11 mouse cellular contexts compared by ENCODE assay signal in the genomic region with DNA sequence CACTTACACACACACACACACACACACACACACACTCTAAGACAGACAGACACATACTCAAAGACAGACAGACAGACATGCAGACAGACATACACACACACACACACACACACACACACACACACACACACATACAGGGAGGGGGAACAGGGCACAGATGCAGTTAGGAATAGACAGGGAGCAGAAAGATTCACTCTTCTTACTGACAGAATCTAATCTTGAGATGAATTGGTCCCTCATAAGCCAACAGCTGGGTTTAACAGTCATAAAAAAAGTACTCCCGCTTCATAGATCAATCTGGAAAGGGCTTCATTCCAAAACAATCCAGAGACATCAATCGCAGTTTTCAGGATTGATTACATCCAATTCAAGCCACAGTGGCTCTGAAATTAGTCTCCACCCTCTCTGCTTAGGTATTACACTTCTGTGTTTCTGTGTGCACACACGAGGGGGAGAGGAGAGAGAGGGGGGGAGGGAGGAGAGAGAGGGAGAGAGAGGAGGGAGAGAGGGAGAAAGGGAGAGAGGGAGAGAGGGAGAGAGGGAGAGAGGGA.
DNase-seq lines count a peak whose midpoint lies in the region; ATAC-seq and TF ChIP-seq lines count a peak whose summit lies in the region.
"Had no signal": no experiment of that assay in that cellular context is flagged by ENCODE, and none has a peak within 500 bp of the region (broad histone marks: within the 10 kb centered on the region; RNA-seq: fewer than 3 reads in every experiment).

No protein-coding gene starts in this region.

- no peak overlapping the region for H3K27ac ChIP-seq in kidney, embryonic 15.5 days
- peak overlapping the region; percentile 16; the same call in 1 of the 2 replicates for H3K27ac ChIP-seq in forebrain, embryonic 16.5 days (ENCODE audit: low read length)
- no peak overlapping the region for H3K27ac ChIP-seq in kidney, postnatal 0 days
- peak overlapping the region; percentile 76 for H3K27ac ChIP-seq in neural tube, embryonic 14.5 days (ENCODE audit: low read depth, low read length)
- H3K27ac ChIP-seq: liver, embryonic 14.5 days had no signal

- no peak overlapping the region for H3K4me3 ChIP-seq in kidney, embryonic 15.5 days (replicated peaks)
- H3K4me3 ChIP-seq in forebrain, embryonic 16.5 days (replicated peaks; ENCODE audit: low read length) = no peak overlapping the region
- no peak overlapping the region for H3K4me3 ChIP-seq in kidney, postnatal 0 days (replicated peaks; ENCODE audit: low read depth, low read length)
- H3K4me3 ChIP-seq in neural tube, embryonic 14.5 days (ENCODE audit: low read depth, low read length) = no peak overlapping the region

- no peak for TF ChIP-seq CTCF in kidney, postnatal 0 days (IDR thresholded peaks at IDR 0.05; ENCODE audit: low read depth)

- H3K27me3 ChIP-seq in kidney, embryonic 15.5 days = no peaks in the 10 kb centered on the region
- H3K27me3 ChIP-seq in forebrain, embryonic 16.5 days (replicated peaks; ENCODE audit: control insufficient read depth, insufficient read depth, low read length) = no peaks in the 10 kb centered on the region
- H3K27me3 ChIP-seq in kidney, postnatal 0 days (ENCODE audit: insufficient read depth, low read length) = no peaks in the 10 kb centered on the region
- no peaks in the 10 kb centered on the region for H3K27me3 ChIP-seq in neural tube, embryonic 14.5 days (ENCODE audit: control insufficient read depth, insufficient read depth, low read length)

- no peak overlapping the region for H3K9ac ChIP-seq in kidney, embryonic 15.5 days
- H3K9ac ChIP-seq in forebrain, embryonic 16.5 days (replicated peaks; ENCODE audit: low read depth, low read length) = no peak overlapping the region
- no peak overlapping the region for H3K9ac ChIP-seq in kidney, postnatal 0 days (ENCODE audit: low read depth, low read length)
- no peak overlapping the region for H3K9ac ChIP-seq in neural tube, embryonic 14.5 days (replicated peaks; ENCODE audit: low read depth, low read length)
- H3K9ac ChIP-seq: liver, embryonic 14.5 days had no signal

- no peak overlapping the region for H3K4me2 ChIP-seq in kidney, embryonic 15.5 days
- no peak overlapping the region for H3K4me2 ChIP-seq in forebrain, embryonic 16.5 days (ENCODE audit: low read length)
- no peak overlapping the region for H3K4me2 ChIP-seq in kidney, postnatal 0 days (ENCODE audit: low read length)
- H3K4me2 ChIP-seq in neural tube, embryonic 14.5 days (ENCODE audit: low read depth, low read length) = peak overlapping the region; percentile 14; the same call in 1 of the 2 replicates

- ATAC-seq in kidney, embryonic 15.5 days (replicated peaks; ENCODE audit: low FRiP score) = peak; percentile 58
- peak; percentile 37 for ATAC-seq in forebrain, embryonic 16.5 days
- ATAC-seq in kidney, postnatal 0 days (replicated peaks; ENCODE audit: low FRiP score, low read depth) = peak; percentile 19
- peak; percentile 49 for ATAC-seq in neural tube, embryonic 14.5 days (ENCODE audit: low read depth)
- ATAC-seq in granulocyte monocyte progenitor cell, adult 5-6 weeks (replicated peaks; ENCODE audit: poor library complexity, severe bottlenecking) = no peak
- ATAC-seq: CD4-positive, CD25-positive, alpha-beta regulatory T cell, adult 4 months had no signal

- H3K9me3 ChIP-seq in kidney, embryonic 15.5 days (replicated peaks) = no peaks in the 10 kb centered on the region
- H3K9me3 ChIP-seq in forebrain, embryonic 16.5 days (ENCODE audit: control insufficient read depth, low read length) = no peaks in the 10 kb centered on the region
- no peaks in the 10 kb centered on the region for H3K9me3 ChIP-seq in kidney, postnatal 0 days (replicated peaks; ENCODE audit: low read length)
- H3K9me3 ChIP-seq in neural tube, embryonic 14.5 days (ENCODE audit: control insufficient read depth, low read length) = no peaks in the 10 kb centered on the region

- no peak for DNase-seq in kidney, postnatal 25 days
- DNase-seq in kidney, postnatal 0 days (ENCODE audit: low spot score) = peak; percentile 79
- no peak for DNase-seq in c-Kit-positive CD71-positive TER-119-positive erythroid progenitor cells, embryonic 14.5 days (ENCODE audit: low spot score)
- DNase-seq: right cerebral cortex, postnatal 25 days; thymus, adult 2 months had no signal

- H3K4me1 ChIP-seq in kidney, embryonic 15.5 days = 0 out of 2 replicates have a peak, but pooled peaks cover 3% of the 10 kb centered on the region
- H3K4me1 ChIP-seq in forebrain, embryonic 16.5 days (replicated peaks; ENCODE audit: control insufficient read depth, insufficient read depth, low read length) = peaks cover 5% of the 10 kb centered on the region
- no peaks in the 10 kb centered on the region for H3K4me1 ChIP-seq in kidney, postnatal 0 days (replicated peaks; ENCODE audit: insufficient read depth, low read length)
- H3K4me1 ChIP-seq in neural tube, embryonic 14.5 days (ENCODE audit: control insufficient read depth, insufficient read depth, low read length) = no peaks in the 10 kb centered on the region

- 39% methylated on average over 3 of the region's 3 CpGs for WGBS in kidney, embryonic 15.5 days
- WGBS in forebrain, embryonic 16.5 days = 39% methylated on average over 3 of the region's 3 CpGs
- WGBS in kidney, postnatal 0 days = 32% methylated on average over 3 of the region's 3 CpGs
- 19% methylated on average over 3 of the region's 3 CpGs for WGBS in neural tube, embryonic 14.5 days

- no peaks in the 10 kb centered on the region for H3K36me3 ChIP-seq in kidney, embryonic 15.5 days
- H3K36me3 ChIP-seq in forebrain, embryonic 16.5 days (ENCODE audit: control insufficient read depth, insufficient read depth) = no peaks in the 10 kb centered on the region
- H3K36me3 ChIP-seq in kidney, postnatal 0 days (ENCODE audit: insufficient read depth, low read length) = no peaks in the 10 kb centered on the region
- H3K36me3 ChIP-seq in neural tube, embryonic 14.5 days (ENCODE audit: control insufficient read depth, insufficient read depth, low read length) = no peaks in the 10 kb centered on the region

Comparison
In these comparisons a context has a peak if more than half of its experiments do, and no peak if none do; other contexts are left out.
1. H3K27ac ChIP-seq: peak in forebrain, embryonic 16.5 days (single experiment) and neural tube, embryonic 14.5 days (single experiment); none in kidney, embryonic 15.5 days (single experiment) and kidney, postnatal 0 days (single experiment).